Mouse (Mus musculus): Measurements from ENCODE around the gene Zglp1. TPM values are rescaled to one million over a fixed set of nuclear protein-coding genes. Genes with fewer than 3 reads are reported as not detected.
"Not testable (repeated sequence)": the region's sequence is repeated elsewhere in the genome, so short reads cannot be mapped to it uniquely, and the experiment has no call there.

The Zglp1 gene
- total and polyA plus RNA-seq, 2 experiments from 2014 or later, result not detected

GRCm38 (mm10) chr9:21072641-21073040, 5.7 kb upstream of the Zglp1 start:
- TF ChIP-seq CTCF (IDR thresholded peaks at IDR 0.05; ENCODE audit: low read depth) (no peak), EP300 (IDR thresholded peaks at IDR 0.05; ENCODE audit: low read depth) (no peak)
- DNase-seq (ENCODE audit: low spot score), result no peak
- Histone ChIP-seq H3K9ac (replicated peaks; ENCODE audit: low read depth, low read length) (peak overlapping the region; percentile 81), H3K4me3 (ENCODE audit: low read depth, low read length) (peak overlapping the region; percentile 91), H3K4me2 (ENCODE audit: low read depth, low read length) (peak overlapping the region; percentile 98), H3K27me3 (ENCODE audit: control insufficient read depth, insufficient read depth, low read length) (no peaks in the 10 kb centered on the region), H3K9me3 (replicated peaks; ENCODE audit: control insufficient read depth, low read length) (no peaks in the 10 kb centered on the region), H3K4me1 (ENCODE audit: control insufficient read depth, insufficient read depth) (peaks cover 9% of the 10 kb centered on the region; the same call in 1 of the 2 replicates), H3K27ac (ENCODE audit: low read depth) (no peak overlapping the region), H3K36me3 (replicated peaks; ENCODE audit: control insufficient read depth, insufficient read depth, low read length) (peaks cover 37% of the 10 kb centered on the region)
- no peak; the same call in 1 of the 2 replicates for ATAC-seq (ENCODE audit: insufficient read depth, low read depth)
- WGBS, result 6% methylated on average over 4 of the region's 4 CpGs

DNA sequence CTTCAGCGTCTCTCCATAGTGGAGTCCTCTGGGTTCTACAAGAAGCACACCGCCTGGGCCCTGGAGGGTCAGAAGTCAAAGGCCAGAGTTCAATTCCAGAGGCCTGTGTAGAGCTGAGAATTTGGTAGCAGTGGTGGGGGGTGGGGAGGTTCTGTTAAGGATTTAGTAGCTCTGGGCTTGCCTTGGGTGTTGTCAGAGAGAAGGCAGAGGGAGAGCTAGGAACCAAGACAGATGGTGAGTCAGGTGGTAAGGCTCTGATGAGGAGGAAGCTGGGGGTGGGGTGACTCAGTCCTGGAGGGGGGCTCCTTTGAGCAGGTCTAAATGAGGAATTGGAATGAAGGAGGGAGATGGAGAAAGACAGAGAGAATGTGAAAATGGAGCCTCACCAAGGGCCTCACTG, 4.0 kb downstream of the Zglp1 start:
- Histone ChIP-seq H3K27me3 (ENCODE audit: control insufficient read depth, insufficient read depth, low read length) (no peaks in the 10 kb centered on the region), H3K36me3 (replicated peaks; ENCODE audit: control insufficient read depth, insufficient read depth, low read length) (peaks cover 26% of the 10 kb centered on the region), H3K4me2 (ENCODE audit: low read depth, low read length) (no peak overlapping the region), H3K27ac (ENCODE audit: low read depth) (no peak overlapping the region), H3K4me1 (ENCODE audit: control insufficient read depth, insufficient read depth) (no peaks in the 10 kb centered on the region), H3K9ac (replicated peaks; ENCODE audit: low read depth, low read length) (no peak overlapping the region), H3K9me3 (replicated peaks; ENCODE audit: control insufficient read depth, low read length) (no peaks in the 10 kb centered on the region), H3K4me3 (ENCODE audit: low read depth, low read length) (no peak overlapping the region)
- DNase-seq (ENCODE audit: low spot score), result no peak
- TF ChIP-seq CTCF (IDR thresholded peaks at IDR 0.05; ENCODE audit: low read depth), result no peak
- TF ChIP-seq EP300 (IDR thresholded peaks at IDR 0.05; ENCODE audit: low read depth), result no peak
- ATAC-seq (ENCODE audit: insufficient read depth, low read depth), result no peak
- whole genome bisulfite sequencing, result 87% methylated on average over 2 of the region's 2 CpGs

DNA sequence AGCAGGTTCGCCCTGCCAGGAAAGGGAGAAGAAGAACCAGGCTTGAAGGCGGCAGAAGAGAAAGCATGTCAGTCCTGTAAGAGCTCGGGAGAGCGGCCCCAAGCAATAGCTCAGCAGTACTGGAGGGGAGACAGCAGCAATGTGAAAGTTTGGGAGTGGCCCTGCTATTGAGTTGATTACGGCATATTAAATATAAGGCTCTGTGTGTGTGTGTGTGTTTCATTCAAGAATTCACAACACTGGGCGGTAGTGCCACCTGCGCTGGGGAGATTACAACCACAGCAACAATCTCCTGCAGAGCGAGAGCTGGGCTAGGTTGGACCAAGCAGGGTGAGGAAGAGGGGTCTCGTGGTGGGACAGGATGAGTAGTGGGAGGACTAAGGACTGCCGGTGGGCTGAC, 15.3 kb downstream of the Zglp1 start:
- H3K36me3 ChIP-seq (replicated peaks; ENCODE audit: control insufficient read depth, insufficient read depth, low read length), result no peaks in the 10 kb centered on the region
- 58% methylated on average over 10 of the region's 10 CpGs for WGBS
- H3K9me3 ChIP-seq (replicated peaks; ENCODE audit: control insufficient read depth, low read length), result no peaks in the 10 kb centered on the region
- ATAC-seq (ENCODE audit: insufficient read depth, low read depth) (no peak), DNase-seq (ENCODE audit: low spot score) (no peak)
- no peaks in the 10 kb centered on the region for H3K27me3 ChIP-seq (ENCODE audit: control insufficient read depth, insufficient read depth, low read length)
- no peak overlapping the region for H3K4me3 ChIP-seq (ENCODE audit: low read depth, low read length)
- H3K9ac ChIP-seq (replicated peaks; ENCODE audit: low read depth, low read length), result no peak overlapping the region
- H3K4me2 ChIP-seq (ENCODE audit: low read depth, low read length), result no peak overlapping the region
- TF ChIP-seq CTCF (IDR thresholded peaks at IDR 0.05; ENCODE audit: low read depth) (no peak), EP300 (IDR thresholded peaks at IDR 0.05; ENCODE audit: low read depth) (no peak)
- no peak overlapping the region for H3K27ac ChIP-seq (ENCODE audit: low read depth)
- H3K4me1 ChIP-seq (ENCODE audit: control insufficient read depth, insufficient read depth), result no peaks in the 10 kb centered on the region

DNA sequence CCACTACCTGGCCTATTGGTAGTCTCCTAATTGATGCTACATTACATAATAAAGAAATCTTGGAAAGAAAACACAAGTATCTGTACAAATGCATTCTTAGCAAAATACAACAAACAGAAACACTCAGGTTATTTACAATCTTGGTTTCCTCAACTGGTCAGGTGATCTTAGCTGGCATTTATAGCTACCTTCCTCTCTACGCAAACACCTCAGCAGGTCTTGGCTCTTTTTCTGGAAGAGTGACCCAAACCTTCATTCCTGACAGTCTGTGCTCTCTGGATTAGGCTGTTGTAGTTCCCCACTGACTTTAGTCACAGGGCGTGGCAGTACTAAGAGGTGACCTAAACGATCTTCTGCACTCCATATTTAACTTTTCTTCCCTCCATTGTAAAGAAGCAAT, 21.7 kb downstream of the Zglp1 start:
- no peak overlapping the region for H3K9ac ChIP-seq (replicated peaks; ENCODE audit: low read depth, low read length)
- no peak for ATAC-seq (ENCODE audit: insufficient read depth, low read depth)
- 60% methylated on average over 3 of the region's 3 CpGs for WGBS

GRCm38 (mm10) chr9:21044785-21045184, 22.1 kb downstream of the Zglp1 start:
- H3K9ac ChIP-seq (replicated peaks; ENCODE audit: low read depth, low read length); H3K4me1 ChIP-seq (ENCODE audit: control insufficient read depth, insufficient read depth); H3K9me3 ChIP-seq (replicated peaks; ENCODE audit: control insufficient read depth, low read length); H3K27me3 ChIP-seq (ENCODE audit: control insufficient read depth, insufficient read depth, low read length); H3K36me3 ChIP-seq (replicated peaks; ENCODE audit: control insufficient read depth, insufficient read depth, low read length); ATAC-seq (ENCODE audit: insufficient read depth, low read depth); H3K4me2 ChIP-seq (ENCODE audit: low read depth, low read length); H3K27ac ChIP-seq (ENCODE audit: low read depth); H3K4me3 ChIP-seq (ENCODE audit: low read depth, low read length); DNase-seq (ENCODE audit: low spot score): not testable (repeated sequence)
- WGBS, result 57% methylated on average over 1 of the region's 1 CpGs

More for the DNA sequence above, 21.7 kb downstream of the Zglp1 start:
- H3K36me3 ChIP-seq (replicated peaks; ENCODE audit: control insufficient read depth, insufficient read depth, low read length), result no peaks in the 10 kb centered on the region
- TF ChIP-seq CTCF (IDR thresholded peaks at IDR 0.05; ENCODE audit: low read depth), result no peak
- TF ChIP-seq EP300 (IDR thresholded peaks at IDR 0.05; ENCODE audit: low read depth), result no peak
- no peak overlapping the region for H3K4me2 ChIP-seq (ENCODE audit: low read depth, low read length)
- no peak for DNase-seq (ENCODE audit: low spot score)
- H3K4me3 ChIP-seq (ENCODE audit: low read depth, low read length), result no peak overlapping the region
- no peaks in the 10 kb centered on the region for H3K9me3 ChIP-seq (replicated peaks; ENCODE audit: control insufficient read depth, low read length)
- no peaks in the 10 kb centered on the region for H3K27me3 ChIP-seq (ENCODE audit: control insufficient read depth, insufficient read depth, low read length)
- H3K27ac ChIP-seq (ENCODE audit: low read depth), result no peak overlapping the region
- no peaks in the 10 kb centered on the region for H3K4me1 ChIP-seq (ENCODE audit: control insufficient read depth, insufficient read depth)

DNA sequence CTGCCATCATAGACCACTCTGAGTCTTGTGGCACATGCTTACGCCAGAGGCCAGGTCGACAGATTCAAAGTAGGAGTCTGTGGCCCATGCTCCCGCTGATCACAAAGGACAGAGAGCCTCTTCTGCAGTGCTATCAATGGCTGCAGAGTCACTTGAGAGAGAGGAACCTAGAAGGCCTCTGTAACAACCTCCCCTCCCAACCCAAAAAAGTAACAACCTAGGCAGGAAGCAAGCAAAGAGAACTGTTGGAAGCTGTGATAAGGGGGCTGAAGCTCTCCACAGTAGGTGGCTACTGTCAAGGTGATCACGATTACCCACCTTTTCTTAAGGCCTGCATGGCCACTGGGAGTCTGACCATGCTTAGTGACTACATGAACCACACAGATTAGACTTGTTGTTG, 23.3 kb downstream of the Zglp1 start:
- Histone ChIP-seq H3K9ac (replicated peaks; ENCODE audit: low read depth, low read length) (no peak overlapping the region), H3K36me3 (replicated peaks; ENCODE audit: control insufficient read depth, insufficient read depth, low read length) (no peaks in the 10 kb centered on the region), H3K9me3 (replicated peaks; ENCODE audit: control insufficient read depth, low read length) (no peaks in the 10 kb centered on the region), H3K27ac (ENCODE audit: low read depth) (no peak overlapping the region), H3K4me2 (ENCODE audit: low read depth, low read length) (no peak overlapping the region), H3K4me3 (ENCODE audit: low read depth, low read length) (no peak overlapping the region), H3K4me1 (ENCODE audit: control insufficient read depth, insufficient read depth) (no peaks in the 10 kb centered on the region), H3K27me3 (ENCODE audit: control insufficient read depth, insufficient read depth, low read length) (peaks cover 9% of the 10 kb centered on the region; the same call in 1 of the 2 replicates)
- 75% methylated on average over 4 of the region's 4 CpGs for WGBS
- ATAC-seq (ENCODE audit: insufficient read depth, low read depth), result no peak
- TF ChIP-seq EP300 (IDR thresholded peaks at IDR 0.05; ENCODE audit: low read depth) (no peak), CTCF (IDR thresholded peaks at IDR 0.05; ENCODE audit: low read depth) (no peak)
- no peak for DNase-seq (ENCODE audit: low spot score)
